In the genomic region with DNA sequence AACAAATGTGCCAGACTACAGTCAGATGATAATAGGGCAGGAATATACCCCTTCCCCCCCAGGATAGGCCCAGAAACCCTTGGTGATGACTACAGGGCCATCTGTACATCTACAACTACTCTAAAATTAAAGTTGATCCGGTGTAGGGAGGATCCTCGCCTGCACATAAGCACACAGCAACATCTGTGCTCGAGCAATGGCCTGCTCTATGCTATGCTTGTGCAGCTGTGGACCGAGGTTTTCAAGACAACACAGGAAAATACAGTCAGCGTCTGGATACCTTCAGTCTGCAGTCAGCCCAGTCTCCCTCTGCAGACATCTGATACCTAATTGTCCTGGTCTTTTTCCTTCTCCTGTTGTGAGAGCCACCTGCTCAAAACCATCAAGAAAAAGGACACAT, we compare ENCODE assay signal across 29 mouse cellular contexts.
DNase-seq lines count a peak whose midpoint lies in the region; ATAC-seq and TF ChIP-seq lines count a peak whose summit lies in the region.
"Had no signal": no experiment of that assay in that cellular context is flagged by ENCODE, and none has a peak within 500 bp of the region (broad histone marks: within the 10 kb centered on the region; RNA-seq: fewer than 3 reads in every experiment).

No protein-coding gene starts in this region.

- no peak for TF ChIP-seq CTCF in kidney, postnatal 0 days (IDR thresholded peaks at IDR 0.05; ENCODE audit: low read depth)

- 54% methylated on average over 5 of the region's 5 CpGs for WGBS in embryonic facial prominence, embryonic 11.5 days
- 59% methylated on average over 5 of the region's 5 CpGs for WGBS in embryonic facial prominence, embryonic 10.5 days
- 32% methylated on average over 5 of the region's 5 CpGs for WGBS in kidney, postnatal 0 days
- 32% methylated on average over 5 of the region's 5 CpGs for WGBS in limb, embryonic 14.5 days

- no peak overlapping the region for H3K9ac ChIP-seq in embryonic facial prominence, embryonic 11.5 days (replicated peaks; ENCODE audit: low read length)
- no peak overlapping the region for H3K9ac ChIP-seq in kidney, postnatal 0 days (ENCODE audit: low read depth, low read length)
- no peak overlapping the region for H3K9ac ChIP-seq in limb, embryonic 14.5 days (ENCODE audit: low read depth, low read length, severe bottlenecking)
- H3K9ac ChIP-seq: embryonic facial prominence, embryonic 12.5 days; forebrain, postnatal 0 days; hindbrain, embryonic 12.5 days; intestine, embryonic 15.5 days; liver, embryonic 12.5 days; liver, postnatal 0 days; midbrain, embryonic 13.5 days; neural tube, embryonic 15.5 days had no signal

- no peak overlapping the region for H3K27ac ChIP-seq in embryonic facial prominence, embryonic 11.5 days (replicated peaks; ENCODE audit: low read depth, low read length)
- H3K27ac ChIP-seq in embryonic facial prominence, embryonic 10.5 days (replicated peaks), result no peak overlapping the region
- no peak overlapping the region for H3K27ac ChIP-seq in kidney, postnatal 0 days
- H3K27ac ChIP-seq in limb, embryonic 14.5 days (replicated peaks; ENCODE audit: low read depth, low read length), result no peak overlapping the region
- H3K27ac ChIP-seq: embryonic facial prominence, embryonic 12.5 days; forebrain, embryonic 10.5 days; hindbrain, embryonic 12.5 days; hindbrain, postnatal 0 days; intestine, embryonic 15.5 days; limb, embryonic 13.5 days; liver, embryonic 12.5 days; neural tube, embryonic 15.5 days had no signal

- no peak for TF ChIP-seq POLR2A in limb, embryonic 14.5 days (IDR thresholded peaks at IDR 0.05; ENCODE audit: borderline replicate concordance, extremely low read depth, insufficient read depth, insufficient read length)

- peak; percentile 3 for DNase-seq in embryonic facial prominence, embryonic 11.5 days (ENCODE audit: low spot score)
- no peak for DNase-seq in embryonic facial prominence, embryonic 10.5 days (ENCODE audit: low spot score)
- DNase-seq in kidney, postnatal 0 days (ENCODE audit: low spot score), result peak; percentile 18
- DNase-seq in kidney, postnatal 36 days, result no peak
- peak; percentile 22 for DNase-seq in limb, embryonic 14.5 days (ENCODE audit: low spot score)
- no peak for DNase-seq in adrenal gland, postnatal 14 days
- no peak for DNase-seq in urinary bladder, postnatal 14 days (ENCODE audit: low spot score)
- DNase-seq: cerebellum, adult 8-10 months; forebrain, postnatal 0 days; gastrocnemius, postnatal 10 days; heart, postnatal 36 days; kidney, adult 8-10 months; kidney, postnatal 4 days; liver, postnatal 0 days; lung, postnatal 36 days; spleen, adult 18-20 months had no signal

- H3K9me3 ChIP-seq in embryonic facial prominence, embryonic 11.5 days (replicated peaks; ENCODE audit: control insufficient read depth, low read length), result no peaks in the 10 kb centered on the region
- H3K9me3 ChIP-seq in embryonic facial prominence, embryonic 10.5 days, result no peaks in the 10 kb centered on the region
- no peaks in the 10 kb centered on the region for H3K9me3 ChIP-seq in kidney, postnatal 0 days (replicated peaks; ENCODE audit: low read length)
- H3K9me3 ChIP-seq in limb, embryonic 14.5 days (ENCODE audit: control insufficient read depth, low read length), result no peaks in the 10 kb centered on the region
- H3K9me3 ChIP-seq: embryonic facial prominence, embryonic 12.5 days; forebrain, embryonic 10.5 days; hindbrain, embryonic 12.5 days; intestine, embryonic 15.5 days; limb, embryonic 13.5 days; liver, embryonic 12.5 days; megakaryocyte, embryonic 14.5 days; midbrain, embryonic 13.5 days; neural tube, embryonic 15.5 days had no signal

- H3K36me3 ChIP-seq in embryonic facial prominence, embryonic 11.5 days (replicated peaks; ENCODE audit: control insufficient read depth, insufficient read depth, low read depth, low read length), result no peaks in the 10 kb centered on the region
- H3K36me3 ChIP-seq in embryonic facial prominence, embryonic 10.5 days (replicated peaks), result no peaks in the 10 kb centered on the region
- H3K36me3 ChIP-seq in kidney, postnatal 0 days (ENCODE audit: insufficient read depth, low read length), result no peaks in the 10 kb centered on the region
- no peaks in the 10 kb centered on the region for H3K36me3 ChIP-seq in limb, embryonic 14.5 days (ENCODE audit: control insufficient read depth, insufficient read depth, low read length)
- H3K36me3 ChIP-seq: embryonic facial prominence, embryonic 12.5 days; forebrain, embryonic 10.5 days; hindbrain, embryonic 12.5 days; intestine, embryonic 15.5 days; limb, embryonic 13.5 days; liver, embryonic 12.5 days; midbrain, embryonic 13.5 days; neural tube, embryonic 15.5 days had no signal

- no peaks in the 10 kb centered on the region for H3K4me1 ChIP-seq in embryonic facial prominence, embryonic 11.5 days (ENCODE audit: control insufficient read depth, insufficient read depth, low read length)
- H3K4me1 ChIP-seq in embryonic facial prominence, embryonic 10.5 days, result peaks cover 16% of the 10 kb centered on the region
- H3K4me1 ChIP-seq in kidney, postnatal 0 days (replicated peaks; ENCODE audit: insufficient read depth, low read length), result 0 out of 2 replicates have a peak, but pooled peaks cover 3% of the 10 kb centered on the region
- H3K4me1 ChIP-seq in limb, embryonic 14.5 days (ENCODE audit: control insufficient read depth, insufficient read depth, low read length), result peaks cover 12% of the 10 kb centered on the region
- H3K4me1 ChIP-seq: intestine, embryonic 15.5 days had no signal

- no peaks in the 10 kb centered on the region for H3K27me3 ChIP-seq in embryonic facial prominence, embryonic 11.5 days (ENCODE audit: control insufficient read depth, insufficient read depth, low read length)
- no peaks in the 10 kb centered on the region for H3K27me3 ChIP-seq in embryonic facial prominence, embryonic 10.5 days (replicated peaks; ENCODE audit: low read depth, poor library complexity, severe bottlenecking)
- H3K27me3 ChIP-seq in kidney, postnatal 0 days (ENCODE audit: insufficient read depth, low read length), result no peaks in the 10 kb centered on the region
- H3K27me3 ChIP-seq in limb, embryonic 14.5 days (ENCODE audit: control insufficient read depth, insufficient read depth, low read length), result no peaks in the 10 kb centered on the region
- H3K27me3 ChIP-seq: CH12.LX; embryonic facial prominence, embryonic 12.5 days; hindbrain, embryonic 12.5 days; intestine, embryonic 15.5 days; limb, embryonic 13.5 days; liver, embryonic 12.5 days; midbrain, embryonic 13.5 days; neural tube, embryonic 15.5 days had no signal

- ATAC-seq in embryonic facial prominence, embryonic 11.5 days (replicated peaks; ENCODE audit: insufficient number of reproducible peaks, low FRiP score, low TSS enrichment, low read depth), result no peak; the same call in 1 of the 2 replicates
- ATAC-seq in kidney, postnatal 0 days (replicated peaks; ENCODE audit: low FRiP score, low read depth), result no peak
- peak; percentile 76 for ATAC-seq in limb, embryonic 14.5 days (ENCODE audit: low FRiP score, low read depth)
- ATAC-seq: activated CD4-positive, CD25-positive, alpha-beta regulatory T cell, adult 4 months; forebrain, postnatal 0 days; hindbrain, postnatal 0 days; intestine, embryonic 15.5 days; liver, embryonic 12.5 days; liver, postnatal 0 days; midbrain, embryonic 13.5 days had no signal

- no peak overlapping the region for H3K4me3 ChIP-seq in embryonic facial prominence, embryonic 11.5 days (ENCODE audit: low read depth, low read length)
- no peak overlapping the region for H3K4me3 ChIP-seq in embryonic facial prominence, embryonic 10.5 days
- no peak overlapping the region for H3K4me3 ChIP-seq in kidney, postnatal 0 days (replicated peaks; ENCODE audit: low read depth, low read length)
- H3K4me3 ChIP-seq in limb, embryonic 14.5 days (replicated peaks; ENCODE audit: low read length), result no peak overlapping the region
- H3K4me3 ChIP-seq: embryonic facial prominence, embryonic 12.5 days; forebrain, embryonic 10.5 days; hindbrain, embryonic 12.5 days; intestine, embryonic 15.5 days; limb, embryonic 13.5 days; liver, embryonic 12.5 days; megakaryocyte, embryonic 14.5 days; midbrain, embryonic 13.5 days; neural tube, embryonic 15.5 days had no signal

- no peak overlapping the region for H3K4me2 ChIP-seq in embryonic facial prominence, embryonic 11.5 days (ENCODE audit: low read depth, low read length)
- no peak overlapping the region for H3K4me2 ChIP-seq in kidney, postnatal 0 days (ENCODE audit: low read length)
- no peak overlapping the region for H3K4me2 ChIP-seq in limb, embryonic 14.5 days (replicated peaks; ENCODE audit: low read depth, low read length, severe bottlenecking)
- H3K4me2 ChIP-seq: embryonic facial prominence, embryonic 12.5 days; heart, embryonic 11.5 days; hindbrain, embryonic 12.5 days; intestine, embryonic 15.5 days; limb, embryonic 13.5 days; liver, embryonic 12.5 days; midbrain, embryonic 13.5 days; neural tube, embryonic 15.5 days had no signal

Comparison
In these comparisons a context has a peak if more than half of its experiments do, and no peak if none do; other contexts are left out.
1. DNase-seq: peak in embryonic facial prominence, embryonic 11.5 days (single experiment), kidney, postnatal 0 days (single experiment) and limb, embryonic 14.5 days (single experiment); none in embryonic facial prominence, embryonic 10.5 days (single experiment), kidney, postnatal 36 days (0 of 2), adrenal gland, postnatal 14 days (single experiment) and urinary bladder, postnatal 14 days (single experiment).